Mouse (Mus musculus) hindbrain, embryonic 14.5 days (tissue): ENCODE results near the gene Ogg1. TPM values are rescaled to one million over a fixed set of nuclear protein-coding genes. Genes with fewer than 3 reads are reported as not detected.
"Not testable (repeated sequence)": the region's sequence is repeated elsewhere in the genome, so short reads cannot be mapped to it uniquely, and the experiment has no call there.

Experiments used
- ATAC-seq: fragments of 200-750 bp; cut with Nextera tagmentation; 2 replicates; pipeline ENCODE4 v1.8.0; 2017; ENCODE audit warnings: moderate number of reproducible peaks, mild to moderate bottlenecking, moderate TSS enrichment, moderate library complexity; ENCODE audit not compliant: low FRiP score
- DNase-seq: peaks from one replicate; pipeline ENCODE4 v3.0.0-alpha.2; 2015; ENCODE audit warnings: low spot score
- H3K27ac ChIP-seq: fragments of 300-500 bp; sonication (generic); 2 replicates; pipeline ENCODE4 v1.5.1; 2014; ENCODE audit warnings: mild to moderate bottlenecking, moderate library complexity
- H3K27me3 ChIP-seq: fragments of 300-500 bp; sonication (generic); 2 replicates; pipeline ENCODE4 v1.6.1; 2014; ENCODE audit warnings: mild to moderate bottlenecking, low read length, mixed read lengths; ENCODE audit not compliant: control insufficient read depth, insufficient read depth
- H3K36me3 ChIP-seq: fragments of 300-500 bp; sonication (generic); replicated peaks from 2 replicates; pipeline ENCODE4 v1.6.1; 2014; ENCODE audit not compliant: control insufficient read depth, insufficient read depth
- H3K4me1 ChIP-seq: fragments of 300-500 bp; sonication (generic); replicated peaks from 2 replicates; pipeline ENCODE4 v1.6.1; 2014; ENCODE audit warnings: antibody characterized with exemption, low read length, mixed read lengths; ENCODE audit not compliant: control insufficient read depth, insufficient read depth
- H3K4me2 ChIP-seq: fragments of 300-500 bp; sonication (generic); replicated peaks from 2 replicates; pipeline ENCODE4 v1.6.1; 2014; ENCODE audit warnings: mild to moderate bottlenecking, moderate library complexity
- H3K4me3 ChIP-seq: fragments of 300-500 bp; sonication (generic); replicated peaks from 2 replicates; pipeline ENCODE4 v1.5.1; 2014; ENCODE audit warnings: mild to moderate bottlenecking, low read length
- H3K9ac ChIP-seq: fragments of 300-500 bp; sonication (generic); 2 replicates; pipeline ENCODE4 v1.6.1; 2014
- H3K9me3 ChIP-seq: fragments of 300-500 bp; sonication (generic); 2 replicates; pipeline ENCODE4 v1.6.1; 2016; ENCODE audit warnings: low read length; ENCODE audit not compliant: control insufficient read depth
- WGBS: fragments of 180-500 bp; shearing (Covaris S2); extraction: QIAGEN DNeasy Blood & Tissue Kit; methylation state at CpG from one replicate; pipeline ENCODE4 v1.1.7; 2014; 5-methylcytosine and 5-hydroxymethylcytosine counted together
- polyA plus RNA-seq: library from polyadenylated mRNA; unstranded; fragments of >200 nt; fragmentation: Nextera tagmentation; extraction: Ambion mirVana; gene quantifications from 2 replicates; pipeline ENCODE4 v1.2.1, GENCODE M21; 2014

Gene Ogg1
- polyA plus RNA-seq, 1 experiment from 2014 or later = 8.4 TPM

- Histone ChIP-seq H3K27ac (no peak overlapping the region), H3K9ac (peak overlapping the region; percentile 95), H3K9me3 (no peaks in the 10 kb centered on the region), H3K4me3 (peak overlapping the region; percentile 96), H3K27me3 (no peaks in the 10 kb centered on the region), H3K4me1 (peaks cover 21% of the 10 kb centered on the region), H3K36me3 (peaks cover 31% of the 10 kb centered on the region), H3K4me2 (peak overlapping the region; percentile 92)
- DNase-seq = no peak
- no peak for ATAC-seq
- 26% methylated on average over 5 of the region's 5 CpGs for WGBS
Observed at GRCm38 (mm10) chr6:113308141-113308540, 18.6 kb upstream of the Ogg1 start.

GRCm38 (mm10) chr6:113315972-113316371 is 10.8 kb upstream of the Ogg1 start:
- H3K4me2 ChIP-seq = no peak overlapping the region
- over 99% methylated on average over 3 of the region's 3 CpGs for WGBS
- no peak overlapping the region for H3K4me3 ChIP-seq
- no peaks in the 10 kb centered on the region for H3K4me1 ChIP-seq
- DNase-seq = no peak
- H3K27me3 ChIP-seq = no peaks in the 10 kb centered on the region
- no peak overlapping the region for H3K9ac ChIP-seq
- H3K9me3 ChIP-seq = no peaks in the 10 kb centered on the region
- no peak for ATAC-seq
- H3K36me3 ChIP-seq = peaks cover 95% of the 10 kb centered on the region
- H3K27ac ChIP-seq = no peak overlapping the region

GRCm38 (mm10) chr6:113329396-113329795 is 2.6 kb downstream of the Ogg1 start:
- Histone ChIP-seq H3K27ac (no peak overlapping the region), H3K9ac (no peak overlapping the region), H3K4me1 (peaks cover 15% of the 10 kb centered on the region; the same call in 1 of the 2 replicates), H3K27me3 (no peaks in the 10 kb centered on the region), H3K9me3 (no peaks in the 10 kb centered on the region), H3K36me3 (peaks cover 32% of the 10 kb centered on the region), H3K4me2 (no peak overlapping the region), H3K4me3 (no peak overlapping the region)
- ATAC-seq = no peak
- 94% methylated on average over 1 of the region's 1 CpGs for WGBS
- no peak for DNase-seq

GRCm38 (mm10) chr6:113330547-113330946 is 3.8 kb downstream of the Ogg1 start:
- DNase-seq = no peak
- 70% methylated on average over 2 of the region's 2 CpGs for WGBS
- ATAC-seq = no peak

GRCm38 (mm10) chr6:113331721-113332120 is 4.9 kb downstream of the Ogg1 start:
- no peak for ATAC-seq
- peaks cover 7% of the 10 kb centered on the region; the same call in 1 of the 2 replicates for H3K4me1 ChIP-seq
- H3K9me3 ChIP-seq = no peaks in the 10 kb centered on the region
- no peak overlapping the region for H3K4me3 ChIP-seq
- no peak overlapping the region for H3K4me2 ChIP-seq
- 91% methylated on average over 11 of the region's 11 CpGs for WGBS
- no peaks in the 10 kb centered on the region for H3K27me3 ChIP-seq
- H3K27ac ChIP-seq = no peak overlapping the region
- peaks cover 46% of the 10 kb centered on the region for H3K36me3 ChIP-seq
- no peak overlapping the region for H3K9ac ChIP-seq
- DNase-seq = no peak

More at GRCm38 (mm10) chr6:113330547-113330946, 3.8 kb downstream of the Ogg1 start:
- no peak overlapping the region for H3K9ac ChIP-seq
- H3K36me3 ChIP-seq = peaks cover 36% of the 10 kb centered on the region
- no peak overlapping the region for H3K4me3 ChIP-seq
- H3K4me2 ChIP-seq = no peak overlapping the region
- no peak overlapping the region for H3K27ac ChIP-seq
- no peaks in the 10 kb centered on the region for H3K9me3 ChIP-seq
- H3K4me1 ChIP-seq = peaks cover 13% of the 10 kb centered on the region; the same call in 1 of the 2 replicates
- H3K27me3 ChIP-seq = no peaks in the 10 kb centered on the region

- H3K36me3 ChIP-seq = peaks cover 56% of the 10 kb centered on the region
- not testable (repeated sequence) for H3K4me1 ChIP-seq, ATAC-seq, H3K27me3 ChIP-seq, H3K9ac ChIP-seq, H3K27ac ChIP-seq, DNase-seq, H3K4me3 ChIP-seq, H3K9me3 ChIP-seq, H3K4me2 ChIP-seq
- 79% methylated on average over 6 of the region's 6 CpGs for WGBS
Observed at GRCm38 (mm10) chr6:113332734-113333133, 6.0 kb downstream of the Ogg1 start.

- H3K9ac ChIP-seq = no peak overlapping the region
- no peak overlapping the region for H3K4me2 ChIP-seq
- DNase-seq (peak; percentile 72), ATAC-seq (peak; percentile 81)
- no peaks in the 10 kb centered on the region for H3K27me3 ChIP-seq
- H3K4me1 ChIP-seq = 0 out of 2 replicates have a peak, but pooled peaks cover 3% of the 10 kb centered on the region
- H3K27ac ChIP-seq = no peak overlapping the region
- no peak overlapping the region for H3K4me3 ChIP-seq
- no peaks in the 10 kb centered on the region for H3K9me3 ChIP-seq
- H3K36me3 ChIP-seq = peaks cover 62% of the 10 kb centered on the region
- WGBS = 61% methylated on average over 14 of the region's 14 CpGs
Observed at GRCm38 (mm10) chr6:113333137-113333950, 6.6 kb downstream of the Ogg1 start.

GRCm38 (mm10) chr6:113334216-113334615 is 7.4 kb downstream of the Ogg1 start:
- 0 out of 2 replicates have a peak, but pooled peaks cover 3% of the 10 kb centered on the region for H3K4me1 ChIP-seq
- H3K27me3 ChIP-seq = no peaks in the 10 kb centered on the region
- peaks cover 71% of the 10 kb centered on the region for H3K36me3 ChIP-seq
- H3K4me3 ChIP-seq = no peak overlapping the region
- 87% methylated on average over 6 of the region's 6 CpGs for WGBS
- no peak overlapping the region for H3K27ac ChIP-seq
- H3K9ac ChIP-seq = no peak overlapping the region
- no peak for ATAC-seq
- DNase-seq = no peak
- no peak overlapping the region for H3K4me2 ChIP-seq
- no peaks in the 10 kb centered on the region for H3K9me3 ChIP-seq

GRCm38 (mm10) chr6:113336852-113337620 is 10.3 kb downstream of the Ogg1 start:
- WGBS = 73% methylated on average over 8 of the region's 8 CpGs
- Histone ChIP-seq H3K4me1 (peaks cover 9% of the 10 kb centered on the region), H3K27ac (no peak overlapping the region), H3K4me3 (no peak overlapping the region), H3K9ac (no peak overlapping the region), H3K27me3 (no peaks in the 10 kb centered on the region), H3K36me3 (peaks cover 76% of the 10 kb centered on the region), H3K9me3 (no peaks in the 10 kb centered on the region), H3K4me2 (no peak overlapping the region)
- DNase-seq = no peak
- ATAC-seq = no peak
